Mouse (Mus musculus) lung, embryonic 15.5 days (tissue): ENCODE measurements around the gene Eml4. TPM values are rescaled to one million over a fixed set of nuclear protein-coding genes. Genes with fewer than 3 reads are reported as not detected.

Experiments
- ATAC-seq: fragments of 200-750 bp; cut with Nextera tagmentation; 2 replicates; pipeline ENCODE4 v1.8.0; 2017; ENCODE audit warnings: moderate number of reproducible peaks, borderline replicate concordance; ENCODE audit not compliant: low FRiP score, low TSS enrichment; ENCODE audit errors: extremely low read depth
- H3K27ac ChIP-seq: fragments of 300-500 bp; sonication (generic); 2 replicates; pipeline ENCODE4 v1.5.1; 2015; ENCODE audit warnings: moderate library complexity, mild to moderate bottlenecking, inconsistent platforms
- H3K27me3 ChIP-seq: fragments of 300-500 bp; sonication (generic); 2 replicates; pipeline ENCODE4 v1.6.1; 2015; ENCODE audit warnings: inconsistent platforms
- H3K36me3 ChIP-seq: fragments of 300-500 bp; sonication (generic); 2 replicates; pipeline ENCODE4 v1.6.1; 2015; ENCODE audit warnings: inconsistent platforms
- H3K4me1 ChIP-seq: fragments of 300-500 bp; sonication (generic); 2 replicates; pipeline ENCODE4 v1.6.1; 2015; ENCODE audit warnings: inconsistent platforms
- H3K4me2 ChIP-seq: fragments of 300-500 bp; sonication (generic); 2 replicates; pipeline ENCODE4 v1.6.1; 2015; ENCODE audit warnings: inconsistent platforms, mild to moderate bottlenecking, moderate library complexity
- H3K4me3 ChIP-seq: fragments of 300-500 bp; sonication (generic); 2 replicates; pipeline ENCODE4 v1.5.1; 2015; ENCODE audit warnings: mild to moderate bottlenecking, inconsistent platforms
- H3K9ac ChIP-seq: fragments of 300-500 bp; sonication (generic); 2 replicates; pipeline ENCODE4 v1.6.1; 2015; ENCODE audit warnings: inconsistent platforms
- H3K9me3 ChIP-seq: fragments of 300-500 bp; sonication (generic); 2 replicates; pipeline ENCODE4 v1.6.1; 2016; ENCODE audit warnings: inconsistent platforms
- WGBS: fragments of 180-500 bp; shearing (Covaris S2); methylation state at CpG from one replicate; pipeline ENCODE4 v1.1.7; 2015; 5-methylcytosine and 5-hydroxymethylcytosine counted together
- polyA plus RNA-seq: library from polyadenylated mRNA; unstranded; fragments of >200 nt; fragmentation: Nextera tagmentation; extraction: Ambion mirVana; gene quantifications from 2 replicates; pipeline ENCODE4 v1.2.1, GENCODE M21; 2015

The Eml4 gene
- polyA plus RNA-seq, 1 experiment from 2014 or later = 33.8 TPM

- H3K9ac ChIP-seq = no peak overlapping the region
Measured at GRCm38 (mm10) chr17:83365614-83366355, 15.1 kb downstream of the Eml4 start.

GRCm38 (mm10) chr17:83367387-83367786, 16.7 kb downstream of the Eml4 start:
- Histone ChIP-seq H3K4me1 (peaks cover 43% of the 10 kb centered on the region), H3K4me3 (no peak overlapping the region), H3K9me3 (no peaks in the 10 kb centered on the region), H3K9ac (no peak overlapping the region), H3K36me3 (no peaks in the 10 kb centered on the region), H3K27ac (no peak overlapping the region), H3K27me3 (no peaks in the 10 kb centered on the region), H3K4me2 (no peak overlapping the region)
- ATAC-seq = no peak
- WGBS = 80% methylated on average over 5 of the region's 5 CpGs

More at GRCm38 (mm10) chr17:83365614-83366355, 15.1 kb downstream of the Eml4 start:
- Histone ChIP-seq H3K9me3 (no peaks in the 10 kb centered on the region), H3K36me3 (no peaks in the 10 kb centered on the region), H3K4me2 (no peak overlapping the region), H3K27me3 (no peaks in the 10 kb centered on the region), H3K4me1 (peaks cover 50% of the 10 kb centered on the region), H3K27ac (peak overlapping the region; percentile 10), H3K4me3 (no peak overlapping the region)
- ATAC-seq = no peak
- WGBS = 15% methylated on average over 11 of the region's 11 CpGs

GRCm38 (mm10) chr17:83374123-83374522, 23.4 kb downstream of the Eml4 start:
- Histone ChIP-seq H3K27ac (no peak overlapping the region), H3K4me1 (peaks cover 24% of the 10 kb centered on the region), H3K36me3 (no peaks in the 10 kb centered on the region), H3K9ac (no peak overlapping the region), H3K9me3 (no peaks in the 10 kb centered on the region), H3K4me3 (no peak overlapping the region), H3K4me2 (no peak overlapping the region), H3K27me3 (no peaks in the 10 kb centered on the region)
- ATAC-seq = no peak

- no peaks in the 10 kb centered on the region for H3K36me3 ChIP-seq
- no peaks in the 10 kb centered on the region for H3K9me3 ChIP-seq
- no peak for ATAC-seq
- peaks cover 30% of the 10 kb centered on the region for H3K4me1 ChIP-seq
- H3K27me3 ChIP-seq = no peaks in the 10 kb centered on the region
- WGBS = 65% methylated on average over 3 of the region's 3 CpGs
- H3K4me2 ChIP-seq = no peak overlapping the region
- H3K9ac ChIP-seq = no peak overlapping the region
- H3K4me3 ChIP-seq = no peak overlapping the region
- H3K27ac ChIP-seq = no peak overlapping the region
Measured at GRCm38 (mm10) chr17:83375848-83376247, 25.1 kb downstream of the Eml4 start.

GRCm38 (mm10) chr17:83376801-83377200, 26.1 kb downstream of the Eml4 start:
- H3K9ac ChIP-seq = no peak overlapping the region
- no peak for ATAC-seq
- no peaks in the 10 kb centered on the region for H3K9me3 ChIP-seq
- H3K4me1 ChIP-seq = peaks cover 27% of the 10 kb centered on the region
- H3K36me3 ChIP-seq = no peaks in the 10 kb centered on the region
- H3K4me3 ChIP-seq = no peak overlapping the region
- WGBS = 46% methylated on average over 4 of the region's 4 CpGs
- no peaks in the 10 kb centered on the region for H3K27me3 ChIP-seq
- H3K27ac ChIP-seq = no peak overlapping the region
- H3K4me2 ChIP-seq = no peak overlapping the region

GRCm38 (mm10) chr17:83377755-83378443, 27.2 kb downstream of the Eml4 start:
- no peak overlapping the region for H3K27ac ChIP-seq
- WGBS = 77% methylated on average over 10 of the region's 10 CpGs
- H3K9ac ChIP-seq = no peak overlapping the region
- H3K4me2 ChIP-seq = no peak overlapping the region
- H3K4me1 ChIP-seq = peaks cover 27% of the 10 kb centered on the region
- no peak overlapping the region for H3K4me3 ChIP-seq
- no peaks in the 10 kb centered on the region for H3K36me3 ChIP-seq
- ATAC-seq = no peak
- H3K27me3 ChIP-seq = no peaks in the 10 kb centered on the region
- H3K9me3 ChIP-seq = no peaks in the 10 kb centered on the region

- no peak overlapping the region for H3K4me3 ChIP-seq
- no peak overlapping the region for H3K27ac ChIP-seq
- H3K27me3 ChIP-seq = no peaks in the 10 kb centered on the region
- H3K9ac ChIP-seq = no peak overlapping the region
- ATAC-seq = no peak
- H3K4me2 ChIP-seq = no peak overlapping the region
- H3K4me1 ChIP-seq = peaks cover 27% of the 10 kb centered on the region
- H3K9me3 ChIP-seq = no peaks in the 10 kb centered on the region
- 77% methylated on average over 4 of the region's 4 CpGs for WGBS
- no peaks in the 10 kb centered on the region for H3K36me3 ChIP-seq
Measured at GRCm38 (mm10) chr17:83378444-83378762, 27.7 kb downstream of the Eml4 start.

GRCm38 (mm10) chr17:83379366-83379765, 28.6 kb downstream of the Eml4 start:
- whole genome bisulfite sequencing = 87% methylated on average over 2 of the region's 2 CpGs
- no peak overlapping the region for H3K4me3 ChIP-seq
- H3K9me3 ChIP-seq = no peaks in the 10 kb centered on the region
- peaks cover 27% of the 10 kb centered on the region for H3K4me1 ChIP-seq
- H3K27me3 ChIP-seq = no peaks in the 10 kb centered on the region
- H3K27ac ChIP-seq = no peak overlapping the region
- no peak overlapping the region for H3K4me2 ChIP-seq
- no peak overlapping the region for H3K9ac ChIP-seq
- no peaks in the 10 kb centered on the region for H3K36me3 ChIP-seq
- ATAC-seq = no peak

- H3K4me3 ChIP-seq = no peak overlapping the region
- H3K4me1 ChIP-seq = peaks cover 27% of the 10 kb centered on the region
- no peak for ATAC-seq
- H3K27ac ChIP-seq = no peak overlapping the region
- H3K9ac ChIP-seq = no peak overlapping the region
- H3K4me2 ChIP-seq = no peak overlapping the region
- 70% methylated on average over 3 of the region's 3 CpGs for WGBS
- H3K36me3 ChIP-seq = no peaks in the 10 kb centered on the region
- no peaks in the 10 kb centered on the region for H3K27me3 ChIP-seq
- no peaks in the 10 kb centered on the region for H3K9me3 ChIP-seq
Measured at GRCm38 (mm10) chr17:83379791-83380190, 29.1 kb downstream of the Eml4 start.

- no peak for ATAC-seq
- Histone ChIP-seq H3K27ac (no peak overlapping the region), H3K9ac (no peak overlapping the region), H3K9me3 (no peaks in the 10 kb centered on the region), H3K36me3 (no peaks in the 10 kb centered on the region), H3K4me1 (peaks cover 18% of the 10 kb centered on the region), H3K4me2 (no peak overlapping the region), H3K27me3 (no peaks in the 10 kb centered on the region), H3K4me3 (no peak overlapping the region)
- 88% methylated on average over 5 of the region's 5 CpGs for WGBS
Measured at GRCm38 (mm10) chr17:83382752-83383151, 32.0 kb downstream of the Eml4 start.

GRCm38 (mm10) chr17:83384981-83385380, 34.2 kb downstream of the Eml4 start:
- H3K4me3 ChIP-seq = no peak overlapping the region
- no peaks in the 10 kb centered on the region for H3K4me1 ChIP-seq
- no peaks in the 10 kb centered on the region for H3K9me3 ChIP-seq
- H3K9ac ChIP-seq = no peak overlapping the region
- ATAC-seq = no peak
- no peak overlapping the region for H3K27ac ChIP-seq
- H3K36me3 ChIP-seq = no peaks in the 10 kb centered on the region
- no peak overlapping the region for H3K4me2 ChIP-seq
- 95% methylated on average over 2 of the region's 2 CpGs for WGBS
- no peaks in the 10 kb centered on the region for H3K27me3 ChIP-seq

- H3K4me2 ChIP-seq = no peak overlapping the region
- H3K4me3 ChIP-seq = no peak overlapping the region
- H3K9me3 ChIP-seq = no peaks in the 10 kb centered on the region
- no peak overlapping the region for H3K9ac ChIP-seq
- H3K4me1 ChIP-seq = no peaks in the 10 kb centered on the region
- ATAC-seq = no peak
- no peak overlapping the region for H3K27ac ChIP-seq
- no peaks in the 10 kb centered on the region for H3K27me3 ChIP-seq
- H3K36me3 ChIP-seq = no peaks in the 10 kb centered on the region
- WGBS = 78% methylated on average over 3 of the region's 3 CpGs
Measured at GRCm38 (mm10) chr17:83387161-83387560, 36.4 kb downstream of the Eml4 start.
